Mouse (Mus musculus): ENCODE data around the gene Card6. TPM values are rescaled to one million over a fixed set of nuclear protein-coding genes. Genes with fewer than 3 reads are reported as not detected.

The Card6 gene
- polyA plus RNA-seq, 1 experiment = 9.6 TPM

- no peaks in the 10 kb centered on the region for H3K36me3 ChIP-seq (ENCODE audit: control insufficient read depth, insufficient read depth, low read length)
- H3K27me3 ChIP-seq (ENCODE audit: control insufficient read depth, insufficient read depth, low read length) = no peaks in the 10 kb centered on the region
- H3K4me1 ChIP-seq (ENCODE audit: control insufficient read depth, insufficient read depth, insufficient read length) = peaks cover 5% of the 10 kb centered on the region
- 84% methylated on average over 9 of the region's 9 CpGs for WGBS
- DNase-seq (ENCODE audit: low read depth in 1 of 2, low spot score in 2 of 2) = no peak
- H3K27ac ChIP-seq (ENCODE audit: insufficient read depth, low read length) = no peak overlapping the region
- H3K4me3 ChIP-seq (ENCODE audit: extremely low read depth, insufficient read depth, insufficient read length) = no peak overlapping the region
- TF ChIP-seq POLR2A (IDR thresholded peaks at IDR 0.05; ENCODE audit: low read depth, low read length) (no peak), CTCF (IDR thresholded peaks at IDR 0.05; ENCODE audit: extremely low read depth, insufficient read depth, insufficient read length, insufficient replicate concordance) (no peak)
Observed at GRCm38 (mm10) chr15:5145196-5145945, 37.0 kb upstream of the Card6 start.

- TF ChIP-seq CTCF (IDR thresholded peaks at IDR 0.05; ENCODE audit: extremely low read depth, insufficient read depth, insufficient read length, insufficient replicate concordance) (no peak), POLR2A (IDR thresholded peaks at IDR 0.05; ENCODE audit: low read depth, low read length) (no peak)
- Histone ChIP-seq H3K4me1 (ENCODE audit: control insufficient read depth, insufficient read depth, insufficient read length) (peaks cover 5% of the 10 kb centered on the region), H3K36me3 (ENCODE audit: control insufficient read depth, insufficient read depth, low read length) (no peaks in the 10 kb centered on the region), H3K27me3 (ENCODE audit: control insufficient read depth, insufficient read depth, low read length) (no peaks in the 10 kb centered on the region), H3K4me3 (ENCODE audit: extremely low read depth, insufficient read depth, insufficient read length) (peak overlapping the region; percentile 92), H3K27ac (ENCODE audit: insufficient read depth, low read length) (peak overlapping the region; percentile 63)
- DNase-seq (ENCODE audit: low read depth in 1 of 2, low spot score in 2 of 2) = peak; percentile 14 to 54
- WGBS = 1% methylated on average over 40 of the region's 61 CpGs
Observed at GRCm38 (mm10) chr15:5144021-5144778, 35.9 kb upstream of the Card6 start.

GRCm38 (mm10) chr15:5143361-5144020, 35.2 kb upstream of the Card6 start, which contains the start of gene Prkaa1:
Gene Prkaa1, plus strand, starts transcription at chr15:5143861.
- H3K4me1 ChIP-seq (ENCODE audit: control insufficient read depth, insufficient read depth, insufficient read length) = peaks cover 5% of the 10 kb centered on the region
- WGBS = under 1% methylated on average over 63 of the region's 80 CpGs
- H3K4me3 ChIP-seq (ENCODE audit: extremely low read depth, insufficient read depth, insufficient read length) = peak within 1 kb of the TSS; percentile 92
- no peaks in the 10 kb centered on the region for H3K27me3 ChIP-seq (ENCODE audit: control insufficient read depth, insufficient read depth, low read length)
- peak; percentile 5; the same call in 1 of the 2 replicates for TF ChIP-seq POLR2A (IDR thresholded peaks at IDR 0.05; ENCODE audit: low read depth, low read length)
- peak; percentile 26; the same call in 1 of the 2 replicates for TF ChIP-seq CTCF (IDR thresholded peaks at IDR 0.05; ENCODE audit: extremely low read depth, insufficient read depth, insufficient read length, insufficient replicate concordance)
- H3K36me3 ChIP-seq (ENCODE audit: control insufficient read depth, insufficient read depth, low read length) = no peaks in the 10 kb centered on the region
- DNase-seq (ENCODE audit: low read depth in 1 of 2, low spot score in 2 of 2) = peak; percentile 35 to 62
- peak within 1 kb of the TSS; percentile 63 for H3K27ac ChIP-seq (ENCODE audit: insufficient read depth, low read length)

- Histone ChIP-seq H3K27me3 (ENCODE audit: control insufficient read depth, insufficient read depth, low read length) (no peaks in the 10 kb centered on the region), H3K36me3 (ENCODE audit: control insufficient read depth, insufficient read depth, low read length) (no peaks in the 10 kb centered on the region), H3K27ac (ENCODE audit: insufficient read depth, low read length) (no peak overlapping the region), H3K4me1 (ENCODE audit: control insufficient read depth, insufficient read depth, insufficient read length) (peaks cover 5% of the 10 kb centered on the region), H3K4me3 (ENCODE audit: extremely low read depth, insufficient read depth, insufficient read length) (no peak overlapping the region)
- DNase-seq (ENCODE audit: low read depth in 1 of 2, low spot score in 2 of 2) = no peak
- TF ChIP-seq CTCF (IDR thresholded peaks at IDR 0.05; ENCODE audit: extremely low read depth, insufficient read depth, insufficient read length, insufficient replicate concordance) = no peak
- no peak for TF ChIP-seq POLR2A (IDR thresholded peaks at IDR 0.05; ENCODE audit: low read depth, low read length)
- WGBS = 68% methylated on average over 5 of the region's 5 CpGs
Observed at GRCm38 (mm10) chr15:5142714-5143113, 34.4 kb upstream of the Card6 start.

- WGBS = 63% methylated on average over 5 of the region's 5 CpGs
- Histone ChIP-seq H3K4me1 (ENCODE audit: control insufficient read depth, insufficient read depth, insufficient read length) (peaks cover 5% of the 10 kb centered on the region), H3K27ac (ENCODE audit: insufficient read depth, low read length) (no peak overlapping the region), H3K4me3 (ENCODE audit: extremely low read depth, insufficient read depth, insufficient read length) (no peak overlapping the region), H3K36me3 (ENCODE audit: control insufficient read depth, insufficient read depth, low read length) (no peaks in the 10 kb centered on the region), H3K27me3 (ENCODE audit: control insufficient read depth, insufficient read depth, low read length) (no peaks in the 10 kb centered on the region)
- TF ChIP-seq CTCF (IDR thresholded peaks at IDR 0.05; ENCODE audit: extremely low read depth, insufficient read depth, insufficient read length, insufficient replicate concordance) (no peak), POLR2A (IDR thresholded peaks at IDR 0.05; ENCODE audit: low read depth, low read length) (no peak)
- no peak for DNase-seq (ENCODE audit: low read depth in 1 of 2, low spot score in 2 of 2)
Observed at GRCm38 (mm10) chr15:5142047-5142446, 33.7 kb upstream of the Card6 start.

GRCm38 (mm10) chr15:5140357-5140756, 32.0 kb upstream of the Card6 start:
- H3K27ac ChIP-seq (ENCODE audit: insufficient read depth, low read length) = no peak overlapping the region
- H3K4me3 ChIP-seq (ENCODE audit: extremely low read depth, insufficient read depth, insufficient read length) = no peak overlapping the region
- no peaks in the 10 kb centered on the region for H3K27me3 ChIP-seq (ENCODE audit: control insufficient read depth, insufficient read depth, low read length)
- peaks cover 5% of the 10 kb centered on the region for H3K4me1 ChIP-seq (ENCODE audit: control insufficient read depth, insufficient read depth, insufficient read length)
- no peak for DNase-seq (ENCODE audit: low read depth in 1 of 2, low spot score in 2 of 2)
- no peaks in the 10 kb centered on the region for H3K36me3 ChIP-seq (ENCODE audit: control insufficient read depth, insufficient read depth, low read length)
- TF ChIP-seq CTCF (IDR thresholded peaks at IDR 0.05; ENCODE audit: extremely low read depth, insufficient read depth, insufficient read length, insufficient replicate concordance) = no peak
- TF ChIP-seq POLR2A (IDR thresholded peaks at IDR 0.05; ENCODE audit: low read depth, low read length) = no peak
